Mouse (Mus musculus) cerebellum, adult 2 months (tissue): ENCODE results near the gene Bdnf. TPM values are rescaled to one million over a fixed set of nuclear protein-coding genes. Genes with fewer than 3 reads are reported as not detected.

Experiments used
- DNase-seq, 2 experiments: peaks; one replicate each; pipeline ENCODE4 v3.0.0; 2021
- H3K27ac ChIP-seq: fragments of 200-500 bp; 2 replicates; pipeline ENCODE4 v1.5.1; 2012; ENCODE audit warnings: low read length, control low read depth, inconsistent platforms; ENCODE audit not compliant: insufficient read depth
- H3K27me3 ChIP-seq: fragments of 200-500 bp; 2 replicates; pipeline ENCODE4 v1.6.1; 2012; ENCODE audit warnings: inconsistent platforms, mild to moderate bottlenecking, low read length, moderate library complexity; ENCODE audit not compliant: control insufficient read depth, insufficient read depth
- H3K4me1 ChIP-seq: fragments of 200-500 bp; 2 replicates; pipeline ENCODE4 v1.6.1; 2011; ENCODE audit warnings: low read length; ENCODE audit not compliant: control insufficient read depth, insufficient read depth
- H3K4me3 ChIP-seq: fragments of 200-500 bp; replicated peaks from 2 replicates; pipeline ENCODE3; 2011; ENCODE audit warnings: mild to moderate bottlenecking, low read depth, low read length, control low read depth; ENCODE audit not compliant: insufficient read depth
- CTCF ChIP-seq: fragments of 200-500 bp; IDR thresholded peaks from 2 replicates; pipeline ENCODE4 v1.5.1; 2011; ENCODE audit warnings: low read depth, mild to moderate bottlenecking, control low read depth, low read length, moderate library complexity, borderline replicate concordance; ENCODE audit not compliant: insufficient read depth
- POLR2A ChIP-seq: fragments of 200-500 bp; IDR thresholded peaks from 2 replicates; pipeline ENCODE4 v1.6.1; 2011; ENCODE audit warnings: low read length, control low read depth, borderline replicate concordance; ENCODE audit not compliant: insufficient read depth
- WGBS: fragments of 180-500 bp; shearing (Covaris S2); methylation state at CpG from one replicate; pipeline ENCODE4 v1.1.7; 2018; 5-methylcytosine and 5-hydroxymethylcytosine counted together
- polyA plus RNA-seq: library from polyadenylated mRNA; depleted of rRNA; stranded (reverse); fragments of >200 nt; gene quantifications from 2 replicates; pipeline ENCODE4 v1.2.3, GENCODE M21; 2012

Gene Bdnf
- polyA plus RNA-seq, 1 experiment: 5.9 TPM

GRCm38 (mm10) chr2:109694116-109694837 is 19.8 kb downstream of the Bdnf start:
- TF ChIP-seq CTCF (no peak), POLR2A (no peak)
- peak; percentile 36 to 55 for DNase-seq
- no peaks in the 10 kb centered on the region for H3K4me1 ChIP-seq
- under 1% methylated on average over 26 of the region's 26 CpGs for WGBS
- no peaks in the 10 kb centered on the region for H3K27me3 ChIP-seq
- H3K4me3 ChIP-seq: peak overlapping the region; percentile 80
- no peak overlapping the region for H3K27ac ChIP-seq

GRCm38 (mm10) chr2:109694838-109695225 is 20.3 kb downstream of the Bdnf start:
- H3K4me3 ChIP-seq: peak overlapping the region; percentile 80
- H3K27me3 ChIP-seq: no peaks in the 10 kb centered on the region
- H3K27ac ChIP-seq: no peak overlapping the region
- WGBS: under 1% methylated on average over 12 of the region's 12 CpGs
- TF ChIP-seq POLR2A (no peak), CTCF (peak; percentile 93)
- H3K4me1 ChIP-seq: no peaks in the 10 kb centered on the region
- DNase-seq: peak; percentile 85 to 88

GRCm38 (mm10) chr2:109697151-109697550 is 22.7 kb downstream of the Bdnf start:
- H3K27ac ChIP-seq: no peak overlapping the region
- TF ChIP-seq POLR2A: no peak
- no peak for TF ChIP-seq CTCF
- WGBS: 47% methylated on average over 4 of the region's 4 CpGs

GRCm38 (mm10) chr2:109700291-109700690 is 25.8 kb downstream of the Bdnf start:
- TF ChIP-seq POLR2A (no peak), CTCF (no peak)
- Histone ChIP-seq H3K27me3 (no peaks in the 10 kb centered on the region), H3K4me1 (no peaks in the 10 kb centered on the region), H3K4me3 (no peak overlapping the region), H3K27ac (no peak overlapping the region)
- WGBS: 26% methylated on average over 5 of the region's 5 CpGs
- DNase-seq: peak; percentile 42 to 59

More at GRCm38 (mm10) chr2:109697151-109697550, 22.7 kb downstream of the Bdnf start:
- H3K27me3 ChIP-seq: no peaks in the 10 kb centered on the region
- no peak for DNase-seq
- no peak overlapping the region for H3K4me3 ChIP-seq
- no peaks in the 10 kb centered on the region for H3K4me1 ChIP-seq

- no peak overlapping the region for H3K27ac ChIP-seq
- no peak overlapping the region for H3K4me3 ChIP-seq
- TF ChIP-seq CTCF (no peak), POLR2A (no peak)
- H3K4me1 ChIP-seq: peaks cover 4% of the 10 kb centered on the region; the same call in 1 of the 2 replicates
- WGBS: 91% methylated on average over 4 of the region's 4 CpGs
- DNase-seq: no peak
- no peaks in the 10 kb centered on the region for H3K27me3 ChIP-seq
Measured at GRCm38 (mm10) chr2:109703588-109703987, 29.1 kb downstream of the Bdnf start.

GRCm38 (mm10) chr2:109704053-109704452 is 29.6 kb downstream of the Bdnf start:
- WGBS: 88% methylated on average over 5 of the region's 5 CpGs
- Histone ChIP-seq H3K27me3 (no peaks in the 10 kb centered on the region), H3K4me3 (no peak overlapping the region), H3K4me1 (peaks cover 4% of the 10 kb centered on the region; the same call in 1 of the 2 replicates), H3K27ac (no peak overlapping the region)
- no peak for TF ChIP-seq POLR2A
- TF ChIP-seq CTCF: no peak
- no peak for DNase-seq

GRCm38 (mm10) chr2:109706524-109706923 is 32.0 kb downstream of the Bdnf start:
- DNase-seq: peak; percentile 20 to 68
- TF ChIP-seq CTCF: no peak
- no peak for TF ChIP-seq POLR2A

GRCm38 (mm10) chr2:109709346-109709745 is 34.8 kb downstream of the Bdnf start:
- H3K27me3 ChIP-seq: no peaks in the 10 kb centered on the region
- no peak overlapping the region for H3K27ac ChIP-seq
- no peak for DNase-seq
- no peak overlapping the region for H3K4me3 ChIP-seq
- H3K4me1 ChIP-seq: peaks cover 4% of the 10 kb centered on the region; the same call in 1 of the 2 replicates
- no peak for TF ChIP-seq POLR2A
- TF ChIP-seq CTCF: no peak
- WGBS: 91% methylated on average over 7 of the region's 7 CpGs

More at GRCm38 (mm10) chr2:109706524-109706923, 32.0 kb downstream of the Bdnf start:
- H3K4me1 ChIP-seq: peaks cover 4% of the 10 kb centered on the region; the same call in 1 of the 2 replicates
- H3K27ac ChIP-seq: no peak overlapping the region
- 14% methylated on average over 8 of the region's 8 CpGs for WGBS
- no peak overlapping the region for H3K4me3 ChIP-seq
- no peaks in the 10 kb centered on the region for H3K27me3 ChIP-seq
